Mouse (Mus musculus) forebrain, embryonic 11.5 days (tissue): Measurements from ENCODE around the gene St3gal4. TPM values are rescaled to one million over a fixed set of nuclear protein-coding genes. Genes with fewer than 3 reads are reported as not detected.

Source experiments
- ATAC-seq: fragments of 200-750 bp; cut with Nextera tagmentation; replicated peaks from 2 replicates; pipeline ENCODE4 v1.8.0; 2017; ENCODE audit warnings: moderate TSS enrichment; ENCODE audit not compliant: low FRiP score
- DNase-seq: peaks from one replicate; pipeline ENCODE4 v3.0.0-alpha.2; 2017; ENCODE audit warnings: low spot score
- H3K27ac ChIP-seq: fragments of 300-500 bp; sonication (generic); 2 replicates; pipeline ENCODE4 v1.5.1; 2014; ENCODE audit warnings: low read depth, low read length
- H3K27me3 ChIP-seq: fragments of 300-500 bp; sonication (generic); 2 replicates; pipeline ENCODE4 v1.6.1; 2014; ENCODE audit warnings: mild to moderate bottlenecking, low read length, mixed read lengths; ENCODE audit not compliant: control insufficient read depth, insufficient read depth
- H3K36me3 ChIP-seq: fragments of 300-500 bp; sonication (generic); 2 replicates; pipeline ENCODE4 v1.6.1; 2014; ENCODE audit warnings: mild to moderate bottlenecking, low read length, moderate library complexity, mixed read lengths; ENCODE audit not compliant: control insufficient read depth, insufficient read depth
- H3K4me1 ChIP-seq: fragments of 300-500 bp; sonication (generic); replicated peaks from 2 replicates; pipeline ENCODE4 v1.6.1; 2014; ENCODE audit warnings: low read length, mixed read lengths; ENCODE audit not compliant: control insufficient read depth, insufficient read depth
- H3K4me2 ChIP-seq: fragments of 300-500 bp; sonication (generic); 2 replicates; pipeline ENCODE4 v1.6.1; 2014; ENCODE audit warnings: low read depth, mild to moderate bottlenecking, low read length, moderate library complexity, mixed read lengths; ENCODE audit not compliant: severe bottlenecking
- H3K4me3 ChIP-seq: fragments of 300-500 bp; sonication (generic); 2 replicates; pipeline ENCODE4 v1.5.1; 2014; ENCODE audit warnings: low read depth, low read length
- H3K9ac ChIP-seq: fragments of 300-500 bp; sonication (generic); 2 replicates; pipeline ENCODE4 v1.6.1; 2014; ENCODE audit warnings: low read length
- H3K9me3 ChIP-seq: fragments of 300-500 bp; sonication (generic); 2 replicates; pipeline ENCODE4 v1.6.1; 2016; ENCODE audit warnings: low read length, mixed read lengths; ENCODE audit not compliant: control insufficient read depth
- WGBS: fragments of 180-500 bp; shearing (Covaris S2); extraction: QIAGEN DNeasy Blood & Tissue Kit; methylation state at CpG from one replicate; pipeline ENCODE4 v1.1.7; 2014; 5-methylcytosine and 5-hydroxymethylcytosine counted together
- polyA plus RNA-seq: library from polyadenylated mRNA; unstranded; fragments of >200 nt; fragmentation: Nextera tagmentation; extraction: Ambion mirVana; gene quantifications from 2 replicates; pipeline ENCODE4 v1.2.1, GENCODE M21; 2014

St3gal4 gene
- polyA plus RNA-seq, 1 experiment from 2014 or later, result 14.4 TPM

DNA sequence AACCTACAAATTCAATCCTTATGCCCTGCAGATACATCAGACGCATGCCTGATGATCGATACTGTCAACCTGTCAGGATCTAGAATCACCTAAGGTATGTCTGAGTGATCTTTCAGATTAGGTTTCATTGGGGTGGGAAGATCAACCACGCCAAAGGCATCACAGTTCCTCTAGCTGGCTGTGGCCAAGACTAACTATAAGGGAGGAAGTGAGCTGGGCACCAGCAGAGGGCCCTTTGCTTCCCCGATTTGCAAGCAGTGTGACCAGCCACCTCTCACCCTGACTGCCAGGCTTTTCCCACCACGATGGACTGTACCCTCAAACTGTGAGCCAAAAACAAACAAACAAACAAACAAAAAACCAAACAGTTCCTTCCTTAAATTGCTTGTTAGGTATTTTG lies 59.2 kb downstream of the St3gal4 start:
- Histone ChIP-seq H3K4me2 (no peak overlapping the region), H3K27me3 (no peaks in the 10 kb centered on the region), H3K36me3 (no peaks in the 10 kb centered on the region), H3K9me3 (no peaks in the 10 kb centered on the region), H3K4me3 (no peak overlapping the region), H3K9ac (no peak overlapping the region), H3K27ac (no peak overlapping the region), H3K4me1 (no peaks in the 10 kb centered on the region)
- WGBS, result 88% methylated on average over 5 of the region's 5 CpGs
- no peak for ATAC-seq
- DNase-seq, result no peak

DNA sequence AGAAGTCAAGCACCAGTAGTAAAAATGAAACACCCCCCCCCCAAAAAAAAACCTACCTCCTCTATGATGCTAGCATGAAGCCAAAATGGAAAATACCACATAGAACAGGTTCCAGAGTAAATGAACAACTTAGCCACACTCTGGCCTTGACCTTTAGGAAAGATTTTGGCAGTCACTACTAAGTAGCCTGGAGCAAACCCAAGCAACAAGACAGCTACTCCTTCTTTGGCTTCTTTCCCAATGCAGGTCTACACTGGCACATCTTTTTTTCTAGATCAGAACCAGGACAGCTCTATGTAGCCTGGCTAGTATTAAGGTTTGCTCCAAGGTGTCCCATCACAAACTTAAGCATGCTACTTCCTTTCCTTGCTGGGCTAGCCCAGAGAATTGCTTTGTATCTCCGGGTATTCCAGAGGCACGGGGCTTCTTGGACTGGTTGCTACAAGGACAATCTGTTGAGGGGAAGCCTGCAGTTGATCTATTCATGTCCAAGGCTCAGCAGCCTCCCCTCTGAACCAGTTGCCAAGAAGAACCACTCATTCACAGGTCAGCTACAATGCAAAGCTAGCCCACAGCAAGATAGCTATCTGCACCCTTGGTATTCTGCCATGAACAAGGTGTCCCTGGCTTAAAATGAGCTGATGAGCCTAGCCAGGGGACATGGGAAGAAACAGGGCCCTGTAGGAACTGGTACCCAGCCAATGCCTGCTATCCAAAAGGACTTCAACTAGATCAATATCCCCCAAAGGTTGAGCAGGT lies 60.3 kb downstream of the St3gal4 start:
- WGBS, result 96% methylated on average over 2 of the region's 2 CpGs
- Histone ChIP-seq H3K4me3 (no peak overlapping the region), H3K36me3 (no peaks in the 10 kb centered on the region), H3K27ac (no peak overlapping the region), H3K9ac (no peak overlapping the region), H3K27me3 (no peaks in the 10 kb centered on the region), H3K4me1 (no peaks in the 10 kb centered on the region), H3K4me2 (no peak overlapping the region), H3K9me3 (no peaks in the 10 kb centered on the region)
- DNase-seq, result no peak
- ATAC-seq, result no peak

DNA sequence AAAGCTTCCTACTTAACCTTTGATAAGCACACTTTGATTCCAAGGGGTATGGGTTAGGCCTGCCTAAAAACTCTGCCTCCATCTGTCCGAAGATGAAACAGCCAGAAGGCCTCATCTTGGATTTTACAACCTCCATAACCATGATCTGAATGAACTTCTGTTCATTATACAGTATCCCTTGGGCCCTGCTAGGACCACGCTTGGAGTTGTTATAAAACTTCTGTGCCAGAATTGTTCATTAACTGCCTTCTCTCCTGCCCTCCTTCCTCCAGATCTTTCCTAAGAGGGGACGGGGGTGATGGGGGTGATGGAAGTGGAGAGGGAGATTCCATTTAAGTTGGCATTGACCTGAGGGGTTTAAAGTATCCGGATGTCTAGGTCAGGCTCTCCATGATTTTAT lies 60.9 kb downstream of the St3gal4 start:
- no peaks in the 10 kb centered on the region for H3K27me3 ChIP-seq
- no peak for DNase-seq
- H3K9me3 ChIP-seq, result no peaks in the 10 kb centered on the region
- H3K27ac ChIP-seq, result no peak overlapping the region
- no peaks in the 10 kb centered on the region for H3K4me1 ChIP-seq
- no peaks in the 10 kb centered on the region for H3K36me3 ChIP-seq
- no peak overlapping the region for H3K9ac ChIP-seq
- WGBS, result 89% methylated on average over 4 of the region's 4 CpGs
- no peak for ATAC-seq
- no peak overlapping the region for H3K4me3 ChIP-seq
- no peak overlapping the region for H3K4me2 ChIP-seq

DNA sequence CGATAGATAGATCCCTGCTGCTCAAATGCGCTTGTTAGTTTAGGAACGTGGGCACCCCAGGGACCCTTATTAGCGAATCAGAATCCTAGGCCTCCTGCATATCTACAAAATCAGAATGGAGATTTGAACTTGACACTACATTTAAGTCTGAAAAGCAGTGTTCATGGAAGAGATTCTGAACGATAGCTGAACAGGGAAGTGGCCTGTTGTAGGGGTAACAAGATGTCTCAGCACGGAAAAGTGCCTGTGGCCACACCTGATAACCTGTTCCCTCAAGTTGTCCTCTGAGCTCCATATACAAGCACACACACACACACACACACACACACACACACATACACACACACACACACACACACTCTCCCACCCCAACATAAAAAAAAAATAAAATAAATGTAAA lies 61.4 kb downstream of the St3gal4 start:
- Histone ChIP-seq H3K36me3 (no peaks in the 10 kb centered on the region), H3K9me3 (no peaks in the 10 kb centered on the region), H3K4me1 (no peaks in the 10 kb centered on the region), H3K4me3 (no peak overlapping the region), H3K9ac (no peak overlapping the region), H3K4me2 (no peak overlapping the region), H3K27me3 (no peaks in the 10 kb centered on the region), H3K27ac (no peak overlapping the region)
- DNase-seq, result no peak
- ATAC-seq, result no peak
- 90% methylated on average over 6 of the region's 6 CpGs for WGBS

DNA sequence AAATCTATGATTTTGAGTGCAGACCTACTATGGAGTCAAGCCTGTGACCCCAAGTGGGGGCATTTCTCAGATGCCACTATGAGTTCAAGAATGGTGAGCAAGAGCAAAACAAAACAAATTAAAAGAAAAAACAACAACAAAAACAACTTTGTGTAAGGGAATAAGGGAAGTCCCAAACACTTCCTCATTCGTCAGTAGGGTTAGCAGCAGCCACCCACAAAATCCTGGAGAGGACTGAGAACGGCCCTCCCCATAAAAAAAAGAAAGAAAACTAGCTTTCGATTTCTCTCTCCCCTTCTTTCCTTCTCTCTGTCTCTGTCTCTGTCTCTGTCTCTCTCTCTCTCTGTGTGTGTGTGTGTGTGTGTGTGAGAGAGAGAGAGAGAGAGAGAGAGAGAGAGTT lies 62.5 kb downstream of the St3gal4 start:
- Histone ChIP-seq H3K9me3 (no peaks in the 10 kb centered on the region), H3K4me2 (no peak overlapping the region), H3K36me3 (no peaks in the 10 kb centered on the region), H3K4me3 (no peak overlapping the region), H3K4me1 (no peaks in the 10 kb centered on the region), H3K27ac (no peak overlapping the region), H3K27me3 (no peaks in the 10 kb centered on the region), H3K9ac (no peak overlapping the region)
- ATAC-seq (no peak), DNase-seq (no peak)
- 90% methylated on average over 3 of the region's 3 CpGs for WGBS

DNA sequence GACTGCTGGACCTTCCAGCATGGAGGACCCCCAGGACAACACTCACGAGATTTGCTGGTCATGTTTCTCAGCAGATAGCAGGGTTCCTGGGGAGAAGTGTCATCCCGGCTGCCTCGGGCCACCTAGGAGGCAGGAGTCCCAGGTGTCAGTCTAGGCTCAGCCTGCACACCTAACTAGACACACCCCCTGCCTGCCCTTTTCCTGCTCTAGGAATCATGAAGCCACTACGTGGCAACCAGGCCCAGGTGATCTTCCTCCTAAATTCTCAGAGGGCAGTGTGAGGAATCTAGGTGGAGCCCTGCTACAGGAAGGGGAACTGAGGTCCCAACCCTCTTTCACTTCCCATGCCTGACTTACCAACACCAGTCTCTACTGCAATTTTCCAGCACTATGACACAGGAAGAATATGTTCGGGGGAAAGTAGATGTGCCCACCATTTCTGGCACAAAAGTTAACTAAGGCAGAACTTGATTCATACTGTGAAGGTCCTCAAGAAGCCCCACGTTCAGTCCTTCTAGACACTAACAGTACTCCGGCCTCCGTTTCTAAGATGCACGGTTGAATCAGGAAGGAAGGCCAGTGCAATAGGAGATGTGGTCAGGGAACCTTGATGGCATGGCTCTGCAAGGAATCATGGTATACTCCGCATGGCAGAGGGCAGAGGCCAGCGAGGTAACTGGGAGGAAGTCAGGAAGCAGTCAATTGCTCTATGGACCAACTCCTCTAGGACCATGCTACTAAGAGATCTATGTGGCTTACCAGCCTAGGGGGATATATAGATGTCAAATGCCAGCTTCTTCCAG lies 63.3 kb downstream of the St3gal4 start:
- DNase-seq, result no peak
- WGBS, result 90% methylated on average over 11 of the region's 11 CpGs
- no peak for ATAC-seq

DNA sequence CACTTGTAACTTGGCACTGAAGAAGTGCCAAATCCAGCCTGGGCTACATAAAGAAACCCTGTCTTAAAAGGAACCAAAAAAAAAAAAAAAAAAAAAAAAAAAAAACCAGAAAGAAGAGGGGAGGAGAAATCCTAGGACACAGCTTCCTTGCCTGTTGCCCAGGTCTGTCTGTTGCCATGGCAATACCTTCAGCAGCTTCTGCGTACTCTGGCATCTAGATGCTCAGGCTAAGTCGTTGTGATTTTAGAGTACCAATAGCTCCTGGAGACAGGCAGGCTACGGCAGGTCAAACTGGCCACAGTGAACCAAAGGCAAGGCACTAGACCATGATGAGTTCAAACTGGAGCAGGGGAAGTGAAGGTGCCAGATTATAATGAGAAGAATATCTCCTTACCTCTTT lies 65.4 kb downstream of the St3gal4 start:
- H3K9me3 ChIP-seq, result no peaks in the 10 kb centered on the region
- DNase-seq (no peak), ATAC-seq (no peak)
- 80% methylated on average over 3 of the region's 3 CpGs for WGBS
- no peak overlapping the region for H3K4me2 ChIP-seq
- H3K27me3 ChIP-seq, result no peaks in the 10 kb centered on the region
- H3K4me3 ChIP-seq, result no peak overlapping the region
- no peaks in the 10 kb centered on the region for H3K4me1 ChIP-seq
- no peaks in the 10 kb centered on the region for H3K36me3 ChIP-seq
- H3K27ac ChIP-seq, result no peak overlapping the region
- H3K9ac ChIP-seq, result no peak overlapping the region

More for the DNA sequence above, 63.3 kb downstream of the St3gal4 start:
- Histone ChIP-seq H3K36me3 (no peaks in the 10 kb centered on the region), H3K9ac (no peak overlapping the region), H3K27ac (no peak overlapping the region), H3K4me1 (no peaks in the 10 kb centered on the region), H3K4me3 (no peak overlapping the region), H3K27me3 (no peaks in the 10 kb centered on the region), H3K4me2 (no peak overlapping the region), H3K9me3 (no peaks in the 10 kb centered on the region)

DNA sequence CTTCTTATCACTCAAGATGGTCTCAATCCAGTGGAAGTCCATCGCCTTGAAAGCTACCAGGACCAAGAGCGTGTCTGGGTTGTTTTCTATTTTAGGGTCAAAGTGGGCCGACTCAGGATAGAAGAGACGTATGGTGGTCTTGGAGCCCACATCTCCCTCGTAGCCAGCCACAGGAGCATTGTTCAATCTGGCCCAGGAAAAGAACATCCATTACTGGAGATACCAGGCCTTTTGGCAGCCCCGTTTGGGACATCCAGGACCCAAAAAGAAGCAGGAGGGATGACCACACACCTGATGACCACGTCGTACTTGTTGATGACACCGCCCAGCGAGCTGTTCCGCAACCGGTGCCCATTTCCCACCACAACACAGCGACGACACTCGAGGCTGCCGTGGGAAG lies 66.0 kb downstream of the St3gal4 start:
- Histone ChIP-seq H3K4me3 (no peak overlapping the region), H3K9ac (no peak overlapping the region), H3K9me3 (no peaks in the 10 kb centered on the region), H3K4me2 (no peak overlapping the region), H3K27ac (no peak overlapping the region), H3K36me3 (no peaks in the 10 kb centered on the region), H3K4me1 (no peaks in the 10 kb centered on the region), H3K27me3 (no peaks in the 10 kb centered on the region)
- ATAC-seq (no peak), DNase-seq (no peak)
- WGBS, result 93% methylated on average over 16 of the region's 16 CpGs
